Mouse (Mus musculus) cortical plate, adult 2 months (tissue): ENCODE results near the gene Tex35. TPM values are rescaled to one million over a fixed set of nuclear protein-coding genes. Genes with fewer than 3 reads are reported as not detected.

Source experiments
- H3K27ac ChIP-seq: fragments of 200-500 bp; 2 replicates; pipeline ENCODE4 v1.5.1; 2012; ENCODE audit warnings: low read length, control low read depth, inconsistent platforms; ENCODE audit not compliant: insufficient read depth
- H3K4me1 ChIP-seq: fragments of 200-500 bp; 2 replicates; pipeline ENCODE4 v1.6.1; 2011; ENCODE audit warnings: low read length; ENCODE audit not compliant: control insufficient read depth, insufficient read depth
- H3K4me3 ChIP-seq: fragments of 200-500 bp; 2 replicates; pipeline ENCODE4 v1.5.1; 2011; ENCODE audit warnings: mild to moderate bottlenecking, low read length, control low read depth; ENCODE audit not compliant: insufficient read depth
- CTCF ChIP-seq: fragments of 200-500 bp; IDR thresholded peaks from 2 replicates; pipeline ENCODE4 v1.5.1; 2011; ENCODE audit warnings: mild to moderate bottlenecking, control low read depth, low read length; ENCODE audit not compliant: insufficient read depth; ENCODE audit errors: extremely low read depth
- POLR2A ChIP-seq: fragments of 200-500 bp; IDR thresholded peaks from 2 replicates; pipeline ENCODE4 v1.6.1; 2011; ENCODE audit warnings: mild to moderate bottlenecking, low read length, control low read depth; ENCODE audit not compliant: insufficient read depth; ENCODE audit errors: extremely low read depth
- polyA plus RNA-seq: library from polyadenylated mRNA; depleted of rRNA; stranded (reverse); fragments of >200 nt; gene quantifications from 2 replicates; pipeline ENCODE4 v1.2.3, GENCODE M21; 2012; rRNA removed

Tex35 gene
- polyA plus RNA-seq, 1 experiment, result not detected

GRCm38 (mm10) chr1:157055288-157055831, 53.1 kb downstream of the Tex35 start:
- H3K4me3 ChIP-seq, result no peak overlapping the region
- H3K27ac ChIP-seq, result no peak overlapping the region
- H3K4me1 ChIP-seq, result no peaks in the 10 kb centered on the region; the same call in 1 of the 2 replicates
- TF ChIP-seq POLR2A (no peak), CTCF (no peak)

DNA sequence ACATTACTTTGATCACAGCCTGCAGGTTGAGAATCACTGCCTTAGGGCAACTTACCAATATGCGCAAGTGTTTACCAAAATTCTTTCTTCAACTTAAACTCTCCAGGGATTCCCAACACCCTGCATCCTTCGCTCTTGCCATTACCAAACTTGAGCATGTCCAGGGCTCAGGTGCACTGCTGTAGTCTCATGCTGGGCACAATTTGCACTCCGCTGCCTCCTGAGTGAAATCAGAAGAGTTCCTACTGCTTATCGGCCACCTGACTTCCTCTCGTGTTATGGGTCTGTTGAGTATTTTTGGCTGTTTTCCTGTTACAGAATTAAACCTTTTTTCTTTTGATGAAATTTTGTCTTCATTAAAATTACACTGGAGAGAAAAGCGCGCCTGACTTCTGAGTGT, 53.8 kb downstream of the Tex35 start:
- H3K4me3 ChIP-seq, result no peak overlapping the region
- H3K27ac ChIP-seq, result no peak overlapping the region
- no peak for TF ChIP-seq CTCF
- TF ChIP-seq POLR2A, result no peak
- no peaks in the 10 kb centered on the region; the same call in 1 of the 2 replicates for H3K4me1 ChIP-seq

DNA sequence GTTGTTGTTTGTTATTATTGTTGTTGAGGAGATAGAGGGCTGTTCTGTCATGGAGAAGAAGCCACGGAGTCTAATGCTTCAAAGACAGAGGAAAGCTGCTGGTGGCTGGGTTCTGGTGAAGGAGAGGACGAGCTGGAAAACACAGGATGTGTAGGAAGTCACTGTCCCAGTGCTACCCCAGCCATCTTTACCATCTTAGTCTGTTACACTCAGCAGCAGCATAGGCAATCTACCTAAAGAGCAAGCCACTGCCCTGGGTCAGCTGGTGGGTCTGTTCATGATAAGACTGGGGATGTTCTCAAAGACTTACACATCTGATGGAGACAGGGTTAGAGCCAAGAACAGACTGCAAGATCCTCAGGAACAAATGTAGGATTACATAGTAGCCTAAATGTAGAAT, 58.6 kb downstream of the Tex35 start:
- H3K27ac ChIP-seq, result no peak overlapping the region
- H3K4me1 ChIP-seq, result no peaks in the 10 kb centered on the region
- H3K4me3 ChIP-seq, result no peak overlapping the region
- TF ChIP-seq POLR2A, result no peak
- TF ChIP-seq CTCF, result no peak

Other genes with a start within 250 kb of the Tex35 start
- gene Ralgps2, start 169.1 kb downstream of the Tex35 start, polyA plus RNA-seq, result 17.9 and 18.9 TPM in 2 replicates